Mouse (Mus musculus): Measurements from ENCODE around the gene Mblac2.
"Not testable (repeated sequence)": the region's sequence is repeated elsewhere in the genome, so short reads cannot be mapped to it uniquely, and the experiment has no call there.

Mblac2 gene

DNA sequence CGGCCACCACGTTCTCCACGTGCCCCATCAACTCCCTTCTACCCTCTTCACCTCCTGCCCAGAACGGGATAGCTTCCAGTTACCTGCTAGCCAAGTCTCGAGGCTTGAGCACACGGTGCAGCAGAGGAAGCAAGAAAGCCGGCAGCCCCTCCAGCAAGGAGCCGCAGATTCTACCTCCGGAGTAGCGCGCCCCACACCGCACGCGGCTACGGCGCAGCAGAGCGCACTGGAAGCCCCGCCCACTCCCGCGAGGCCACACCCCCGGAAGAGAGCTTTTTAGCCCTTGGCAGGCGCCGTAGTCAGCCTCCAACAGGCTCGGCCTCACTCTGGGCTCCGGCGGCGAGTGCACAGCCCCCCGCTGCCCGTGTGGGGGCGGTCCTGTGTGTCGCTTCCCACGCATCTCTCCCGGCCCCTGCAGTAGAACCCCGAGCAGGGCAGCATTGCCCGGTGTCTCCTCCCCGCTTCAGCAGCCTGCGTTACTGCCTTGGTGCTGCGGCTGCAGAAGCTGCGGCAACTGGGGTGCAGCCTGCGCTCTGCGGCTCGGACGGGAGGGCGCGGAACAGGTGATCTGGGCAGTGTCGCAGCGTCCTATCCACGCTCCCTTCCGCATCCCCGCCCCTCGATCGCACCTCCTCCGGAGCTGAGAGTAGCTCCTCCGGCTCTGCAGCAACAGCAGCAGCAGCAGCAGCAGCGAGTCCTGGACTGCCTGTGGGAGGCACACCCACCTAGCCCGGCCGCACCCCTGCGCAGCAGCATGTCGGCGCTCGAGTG, at the start of gene Mblac2, which contains the start of gene Polr3g:
Gene Mblac2, plus strand, starts transcription at position 567 of the 771 bp plus-strand sequence.
Gene Polr3g, minus strand, starts transcription at position 239 of the 771 bp plus-strand sequence.
- peak; percentile 94 to 95 for DNase-seq

- DNase-seq, result no peak
Observed at GRCm38 (mm10) chr13:81663566-81664330, 47.4 kb upstream of the Mblac2 start.

DNA sequence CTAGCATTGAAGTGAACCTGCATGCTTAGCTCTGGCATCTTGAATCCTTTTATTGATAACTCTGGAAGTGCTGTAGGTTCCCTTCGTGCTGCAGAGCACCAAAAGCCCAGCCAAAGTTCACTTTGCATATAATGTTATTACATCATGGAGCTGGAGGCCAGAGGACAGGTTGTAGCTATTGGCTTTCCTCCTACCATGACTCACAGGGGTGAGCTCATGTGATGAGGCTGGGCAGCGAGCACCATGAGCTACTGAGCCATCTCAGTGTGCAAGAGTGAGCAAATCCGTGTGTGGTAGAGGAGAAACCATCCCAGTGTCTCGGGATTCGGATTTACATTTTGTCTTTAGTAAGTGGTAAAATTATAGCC, 46.8 kb upstream of the Mblac2 start:
- no peak for DNase-seq

DNA sequence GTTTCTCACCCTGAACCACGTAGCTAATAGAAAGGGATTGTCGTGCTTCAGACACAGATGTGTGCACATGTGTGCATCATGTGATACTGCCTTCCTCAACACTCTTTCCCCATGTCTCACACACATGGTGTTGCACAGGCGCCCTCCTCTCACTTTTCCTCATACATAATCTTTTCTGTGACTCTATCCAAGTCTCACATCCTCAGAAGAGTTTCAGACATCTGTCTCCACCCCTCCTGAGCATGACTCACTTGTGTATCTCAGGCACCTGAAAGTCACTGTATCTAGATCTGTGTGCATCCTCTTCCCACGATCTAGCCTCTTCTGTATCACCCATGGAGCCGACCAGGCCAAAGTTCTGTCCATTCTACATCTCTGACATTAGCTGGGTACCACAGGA, 43.4 kb upstream of the Mblac2 start:
- DNase-seq, result no peak

- no peak for DNase-seq
Observed at GRCm38 (mm10) chr13:81675333-81675732, 35.8 kb upstream of the Mblac2 start.

DNA sequence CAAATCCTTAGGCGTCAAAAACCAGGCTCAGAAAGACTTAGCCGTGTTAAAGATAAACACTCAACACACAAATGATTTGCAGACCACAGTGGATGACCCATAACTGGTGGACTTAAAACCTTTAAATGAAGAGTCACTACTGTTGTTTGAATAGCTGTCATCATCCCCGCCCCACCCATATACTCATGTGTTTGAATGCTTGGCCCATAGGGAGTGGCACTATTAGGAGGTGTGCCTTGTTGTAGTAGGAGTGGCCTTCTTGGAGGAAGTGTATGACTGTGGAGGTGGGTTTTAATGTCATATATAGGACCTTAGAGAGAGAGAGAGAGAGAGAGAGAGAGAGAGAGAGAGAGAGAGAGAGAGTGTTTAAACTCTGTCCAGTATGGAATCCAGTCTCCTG, 28.0 kb upstream of the Mblac2 start:
- no peak for DNase-seq

DNA sequence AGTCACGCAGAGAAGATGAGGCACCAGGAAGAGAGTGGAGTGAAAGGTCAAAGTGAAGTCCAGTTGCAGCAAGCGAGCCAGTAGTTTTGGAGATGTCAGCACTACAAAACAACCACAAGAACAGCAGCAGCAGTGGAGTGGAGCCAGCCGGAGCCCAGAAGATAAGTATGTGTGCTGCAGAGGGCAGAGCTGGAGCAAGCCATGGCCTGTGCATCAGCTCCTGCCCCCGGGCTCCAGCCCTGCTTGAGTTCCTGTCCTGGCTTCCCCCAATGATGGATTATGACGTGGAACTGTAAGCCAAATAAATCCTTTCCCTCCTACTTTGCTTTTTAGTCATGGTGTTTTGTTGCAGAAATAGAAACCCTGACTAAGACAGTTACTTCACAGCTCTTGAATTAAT, 26.9 kb upstream of the Mblac2 start:
- DNase-seq, result no peak

DNA sequence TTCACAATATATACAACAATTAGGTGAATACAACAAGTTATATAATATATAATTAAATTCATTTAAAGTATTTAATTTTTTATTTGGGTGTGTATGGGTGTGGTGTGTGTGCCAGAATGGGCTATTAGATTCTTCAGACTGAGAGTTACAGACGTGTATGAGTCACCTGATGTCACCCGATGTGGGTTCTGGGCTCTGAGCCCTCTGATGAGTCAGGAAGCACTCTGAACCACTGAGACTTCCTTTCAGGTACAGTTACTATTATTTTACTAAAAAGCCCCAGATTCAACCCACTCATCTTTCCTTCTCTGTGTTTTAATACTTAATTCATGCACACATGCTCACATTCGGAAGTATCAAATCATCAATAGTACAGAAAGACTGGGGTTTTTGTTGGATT, 26.3 kb upstream of the Mblac2 start:
- DNase-seq, result no peak

DNA sequence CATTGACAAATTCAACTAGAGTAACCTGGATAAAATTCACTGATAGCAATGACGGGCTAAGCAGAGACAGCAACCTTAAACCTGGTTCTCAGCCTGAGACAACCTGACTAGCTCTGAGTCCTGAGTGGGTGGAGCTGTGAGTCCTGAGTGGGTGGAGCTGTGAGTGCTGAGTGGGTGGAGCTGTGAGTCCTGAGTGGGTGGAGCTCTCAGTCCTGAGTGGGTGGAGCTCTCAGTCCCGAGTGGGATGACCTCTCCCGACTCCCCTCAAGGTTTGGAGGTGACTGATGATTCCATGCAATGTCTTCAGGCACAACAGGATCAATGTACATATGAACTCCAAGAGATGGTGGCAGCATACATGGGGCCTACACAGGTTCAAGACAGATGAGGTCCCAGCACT, 21.6 kb upstream of the Mblac2 start:
- no peak for DNase-seq

DNA sequence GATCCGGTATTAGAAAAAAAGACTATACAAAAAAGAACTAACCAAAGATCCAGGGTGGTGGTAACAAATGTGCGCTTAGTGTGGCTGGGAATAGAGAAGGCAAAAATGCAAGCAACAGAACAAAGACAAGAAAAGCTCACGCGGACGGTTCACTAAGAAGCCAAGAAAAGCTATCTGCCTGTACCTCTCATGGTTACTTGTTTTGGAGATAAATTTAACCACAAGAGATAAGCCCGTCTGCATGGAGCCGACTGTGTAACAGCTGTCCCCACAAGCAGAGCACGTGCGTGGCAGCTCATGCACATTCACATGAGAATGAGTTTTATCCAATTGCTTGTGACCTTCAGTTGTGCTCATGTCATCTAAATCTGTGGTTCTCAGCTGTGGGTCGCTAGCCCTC, 20.7 kb upstream of the Mblac2 start:
- DNase-seq, result no peak

DNA sequence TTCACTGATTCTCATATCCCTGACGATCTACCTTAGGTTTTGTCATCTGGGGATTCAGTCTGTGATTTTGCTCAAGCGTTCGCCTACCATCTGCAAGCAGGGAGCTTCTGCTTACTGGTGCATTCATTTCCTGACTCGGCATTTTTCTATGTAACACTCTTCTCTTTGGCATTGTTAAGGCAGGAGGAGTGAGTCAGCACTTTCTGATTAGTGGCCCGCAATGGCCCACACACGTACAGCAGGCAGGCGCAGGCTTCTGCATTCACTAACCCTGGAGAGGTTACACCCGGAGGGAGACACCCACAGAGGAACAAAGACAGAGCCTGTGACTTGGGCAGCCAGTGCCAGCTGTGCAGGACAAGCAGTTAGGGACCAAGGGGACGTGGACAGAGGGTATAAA, 19.5 kb upstream of the Mblac2 start:
- DNase-seq, result no peak

GRCm38 (mm10) chr13:81694446-81694845, 16.7 kb upstream of the Mblac2 start:
- no peak for DNase-seq

GRCm38 (mm10) chr13:81703148-81703547, 8.0 kb upstream of the Mblac2 start:
- no peak for DNase-seq

GRCm38 (mm10) chr13:81703621-81704020, 7.5 kb upstream of the Mblac2 start:
- DNase-seq, result no peak

GRCm38 (mm10) chr13:81706311-81706710, 4.8 kb upstream of the Mblac2 start:
- DNase-seq, result no peak

DNA sequence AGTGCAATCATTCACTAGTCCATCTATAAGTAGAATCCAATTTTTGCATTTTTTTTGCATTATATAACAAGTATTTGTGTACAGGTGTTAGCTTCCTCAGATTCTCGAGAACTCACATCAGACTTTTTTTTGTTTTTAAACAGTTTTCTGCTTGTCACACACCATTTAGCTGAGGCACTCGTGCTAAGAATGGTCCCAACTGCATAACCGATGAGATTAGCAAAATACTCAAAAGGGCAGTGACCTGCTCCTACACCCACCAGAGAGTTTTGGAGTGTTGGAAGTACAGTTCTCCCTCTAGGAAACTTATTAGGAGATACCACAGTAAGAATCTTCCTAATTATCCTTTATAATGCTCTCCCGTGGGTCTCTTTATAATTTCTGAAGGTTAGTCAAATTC, 1.3 kb upstream of the Mblac2 start:
- DNase-seq, result no peak

GRCm38 (mm10) chr13:81710266-81710665, 875 bp upstream of the Mblac2 start:
- DNase-seq, result no peak

DNA sequence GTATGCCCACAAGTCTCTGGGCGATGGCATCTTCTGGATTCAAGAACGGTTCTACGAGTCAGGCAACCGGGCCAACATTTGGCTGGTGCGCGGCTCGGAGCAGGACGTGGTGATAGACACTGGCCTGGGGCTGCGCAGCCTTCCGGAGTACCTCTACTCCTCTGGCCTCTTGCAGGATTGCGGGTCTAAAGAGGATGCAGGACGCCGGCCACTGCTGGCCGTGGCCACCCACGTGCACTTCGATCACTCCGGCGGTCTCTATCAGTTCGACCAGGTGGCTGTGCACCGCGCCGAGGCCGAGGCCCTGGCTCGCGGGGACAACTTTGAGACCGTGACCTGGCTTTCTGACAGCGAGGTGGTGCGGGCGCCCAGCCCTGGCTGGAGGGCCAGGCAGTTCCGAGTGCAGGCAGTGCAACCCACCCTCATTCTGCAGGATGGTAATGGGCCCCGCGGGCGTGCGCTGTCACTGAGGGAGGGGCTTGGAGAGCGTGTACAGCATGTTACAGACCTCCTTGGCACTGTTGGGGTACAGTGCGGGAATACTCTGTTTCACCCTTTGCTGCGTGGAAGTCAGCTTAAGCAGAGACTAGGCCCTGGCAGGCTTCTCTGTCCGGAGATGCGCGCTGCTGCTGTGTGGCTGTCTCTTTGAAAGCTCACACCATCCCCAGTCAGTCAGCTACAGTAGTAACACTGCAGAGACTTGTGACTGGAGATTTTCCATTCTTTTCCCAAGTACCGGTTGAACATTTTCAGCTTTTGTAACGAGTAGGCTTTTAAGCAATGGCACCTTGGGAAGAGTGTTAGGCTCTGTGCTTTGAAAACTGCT, 618 bp downstream of the Mblac2 start:
- no peak for DNase-seq

DNA sequence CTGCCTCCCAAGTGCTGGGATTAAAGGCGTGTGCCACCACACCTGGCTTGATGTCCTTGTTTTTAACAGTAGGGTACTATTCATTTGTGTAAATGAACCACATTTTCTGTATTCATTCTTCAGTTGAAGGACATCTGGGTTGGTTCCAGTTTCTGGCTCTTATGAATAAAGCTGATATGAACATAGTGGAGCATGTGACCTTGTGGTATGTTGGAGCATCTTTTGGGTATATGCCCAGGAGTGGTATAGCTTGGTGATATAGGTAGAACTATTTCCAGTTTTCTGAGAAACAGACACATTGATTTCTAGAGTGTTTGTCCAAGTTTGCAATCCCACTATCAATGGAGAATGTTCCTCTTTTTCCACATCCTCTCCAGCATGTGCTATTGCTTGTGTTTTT, 2.8 kb downstream of the Mblac2 start:
- no peak for DNase-seq

DNA sequence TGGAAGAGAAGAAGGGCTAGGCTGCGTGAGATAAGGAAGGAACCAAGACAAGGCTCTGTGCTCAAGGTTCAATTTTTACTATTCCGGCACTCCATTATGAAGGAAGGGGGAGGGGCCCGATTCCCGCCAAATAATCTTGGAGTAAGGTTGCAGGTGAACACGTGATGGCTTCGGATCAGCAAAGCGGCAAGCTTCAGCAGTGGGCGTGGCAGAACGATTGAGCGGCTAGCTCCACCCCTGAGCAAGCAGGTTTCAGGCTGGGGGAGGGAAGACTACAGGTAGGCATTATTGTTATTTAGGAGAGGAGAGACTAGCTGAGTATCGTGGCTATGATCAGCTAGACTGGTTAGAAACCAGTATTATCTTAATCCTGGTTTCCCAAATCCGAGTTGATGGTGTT, 17.0 kb downstream of the Mblac2 start:
- not testable (repeated sequence) for DNase-seq

- DNase-seq, result no peak
Observed at GRCm38 (mm10) chr13:81729102-81729501, 18.0 kb downstream of the Mblac2 start.

- DNase-seq, result no peak
Observed at GRCm38 (mm10) chr13:81730362-81730761, 19.2 kb downstream of the Mblac2 start.

DNA sequence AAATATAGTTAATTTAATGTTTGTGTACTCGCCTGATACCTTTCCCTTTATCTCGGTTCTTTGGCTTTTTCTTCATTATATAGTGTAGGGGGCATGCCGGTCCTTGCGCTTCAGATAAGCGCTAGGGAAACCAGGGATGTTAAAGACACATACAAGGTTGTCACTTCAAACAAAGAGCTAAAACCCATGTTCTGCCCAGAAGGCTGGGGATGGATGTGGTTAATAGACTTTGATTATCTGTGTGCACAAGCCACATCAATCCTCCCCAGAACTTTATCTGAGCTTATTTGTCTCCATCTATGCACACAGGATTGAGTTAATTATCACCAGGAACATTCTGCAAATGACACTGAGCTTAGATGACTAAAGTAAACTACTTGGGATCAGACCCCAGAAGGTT, 25.5 kb downstream of the Mblac2 start:
- DNase-seq, result no peak
